Mouse (Mus musculus) heart, adult 2 months (tissue): ENCODE measurements at regions not wholly inside any gene's neighbourhood (a gene's known extent, or its start where the extent isn't known, plus 50 kb on each side); places are given as distances from the start of the nearest gene placed in this dataset.

Experiments used
- CTCF ChIP-seq: fragments of 200-600 bp; IDR thresholded peaks from 2 replicates; pipeline ENCODE4 v1.8.1; 2022; ENCODE audit warnings: antibody characterized with exemption, mild to moderate bottlenecking, moderate library complexity
- POLR2A ChIP-seq: fragments of 200-500 bp; IDR thresholded peaks from 2 replicates; pipeline ENCODE4 v1.6.1; 2011; ENCODE audit warnings: mild to moderate bottlenecking, low read depth, low read length, control low read depth; ENCODE audit not compliant: insufficient read depth

- TF ChIP-seq POLR2A (no peak), CTCF (no peak)
Measured at GRCm38 (mm10) chr4:31297848-31298247, 666.0 kb upstream of the Map3k7 start.
